Mouse (Mus musculus): ENCODE measurements at regions not wholly inside any gene's neighbourhood (a gene's known extent, or its start where the extent isn't known, plus 50 kb on each side); places are given as distances from the start of the nearest gene placed in this dataset.

GRCm38 (mm10) chr2:79127822-79128221 is 127.4 kb upstream of the Itga4 start:
- Histone ChIP-seq H3K4me3 (ENCODE audit: insufficient read depth, low read length) (no peak overlapping the region), H3K27ac (ENCODE audit: insufficient read depth, low read length) (no peak overlapping the region), H3K4me1 (ENCODE audit: control insufficient read depth, insufficient read depth, low read length) (no peaks in the 10 kb centered on the region)
- TF ChIP-seq CTCF (IDR thresholded peaks at IDR 0.05; ENCODE audit: borderline replicate concordance, insufficient read depth, low read length): no peak
- no peak for TF ChIP-seq POLR2A (IDR thresholded peaks at IDR 0.05; ENCODE audit: low read depth, low read length)

- no peaks in the 10 kb centered on the region for H3K4me1 ChIP-seq (ENCODE audit: control insufficient read depth, insufficient read depth, low read length)
- no peak for TF ChIP-seq POLR2A (IDR thresholded peaks at IDR 0.05; ENCODE audit: low read depth, low read length)
- TF ChIP-seq CTCF (IDR thresholded peaks at IDR 0.05; ENCODE audit: borderline replicate concordance, insufficient read depth, low read length): no peak
- H3K4me3 ChIP-seq (ENCODE audit: insufficient read depth, low read length): no peak overlapping the region
- H3K27ac ChIP-seq (ENCODE audit: insufficient read depth, low read length): no peak overlapping the region
Observed at GRCm38 (mm10) chr2:79130660-79131059, 124.6 kb upstream of the Itga4 start.

GRCm38 (mm10) chr2:79131235-79131634 is 124.0 kb upstream of the Itga4 start:
- TF ChIP-seq POLR2A (IDR thresholded peaks at IDR 0.05; ENCODE audit: low read depth, low read length) (no peak), CTCF (IDR thresholded peaks at IDR 0.05; ENCODE audit: borderline replicate concordance, insufficient read depth, low read length) (no peak)
- no peak overlapping the region for H3K27ac ChIP-seq (ENCODE audit: insufficient read depth, low read length)
- H3K4me1 ChIP-seq (ENCODE audit: control insufficient read depth, insufficient read depth, low read length): no peaks in the 10 kb centered on the region
- no peak overlapping the region for H3K4me3 ChIP-seq (ENCODE audit: insufficient read depth, low read length)

- Histone ChIP-seq H3K4me3 (ENCODE audit: insufficient read depth, low read length) (no peak overlapping the region), H3K27ac (ENCODE audit: insufficient read depth, low read length) (no peak overlapping the region), H3K4me1 (ENCODE audit: control insufficient read depth, insufficient read depth, low read length) (no peaks in the 10 kb centered on the region)
- TF ChIP-seq CTCF (IDR thresholded peaks at IDR 0.05; ENCODE audit: borderline replicate concordance, insufficient read depth, low read length): no peak
- TF ChIP-seq POLR2A (IDR thresholded peaks at IDR 0.05; ENCODE audit: low read depth, low read length): no peak
Observed at GRCm38 (mm10) chr2:79131743-79132517, 123.3 kb upstream of the Itga4 start.

- no peak overlapping the region for H3K4me3 ChIP-seq (ENCODE audit: insufficient read depth, low read length)
- H3K27ac ChIP-seq (ENCODE audit: insufficient read depth, low read length): no peak overlapping the region
- no peak for TF ChIP-seq CTCF (IDR thresholded peaks at IDR 0.05; ENCODE audit: borderline replicate concordance, insufficient read depth, low read length)
- TF ChIP-seq POLR2A (IDR thresholded peaks at IDR 0.05; ENCODE audit: low read depth, low read length): no peak
- no peaks in the 10 kb centered on the region for H3K4me1 ChIP-seq (ENCODE audit: control insufficient read depth, insufficient read depth, low read length)
Observed at GRCm38 (mm10) chr2:79132518-79132845, 122.7 kb upstream of the Itga4 start.

GRCm38 (mm10) chr2:79134281-79134680 is 120.9 kb upstream of the Itga4 start:
- H3K4me1 ChIP-seq (ENCODE audit: control insufficient read depth, insufficient read depth, low read length): no peaks in the 10 kb centered on the region
- no peak for TF ChIP-seq CTCF (IDR thresholded peaks at IDR 0.05; ENCODE audit: borderline replicate concordance, insufficient read depth, low read length)
- TF ChIP-seq POLR2A (IDR thresholded peaks at IDR 0.05; ENCODE audit: low read depth, low read length): no peak
- H3K4me3 ChIP-seq (ENCODE audit: insufficient read depth, low read length): no peak overlapping the region
- no peak overlapping the region for H3K27ac ChIP-seq (ENCODE audit: insufficient read depth, low read length)

GRCm38 (mm10) chr2:79135986-79136385 is 119.2 kb upstream of the Itga4 start:
- H3K4me3 ChIP-seq (ENCODE audit: insufficient read depth, low read length): no peak overlapping the region
- no peak for TF ChIP-seq CTCF (IDR thresholded peaks at IDR 0.05; ENCODE audit: borderline replicate concordance, insufficient read depth, low read length)
- TF ChIP-seq POLR2A (IDR thresholded peaks at IDR 0.05; ENCODE audit: low read depth, low read length): no peak
- H3K27ac ChIP-seq (ENCODE audit: insufficient read depth, low read length): no peak overlapping the region
- no peaks in the 10 kb centered on the region for H3K4me1 ChIP-seq (ENCODE audit: control insufficient read depth, insufficient read depth, low read length)

GRCm38 (mm10) chr2:79136619-79137458 is 118.4 kb upstream of the Itga4 start:
- H3K4me1 ChIP-seq (ENCODE audit: control insufficient read depth, insufficient read depth, low read length): no peaks in the 10 kb centered on the region
- TF ChIP-seq POLR2A (IDR thresholded peaks at IDR 0.05; ENCODE audit: low read depth, low read length) (no peak), CTCF (IDR thresholded peaks at IDR 0.05; ENCODE audit: borderline replicate concordance, insufficient read depth, low read length) (no peak)
- no peak overlapping the region for H3K4me3 ChIP-seq (ENCODE audit: insufficient read depth, low read length)
- H3K27ac ChIP-seq (ENCODE audit: insufficient read depth, low read length): no peak overlapping the region

- Histone ChIP-seq H3K27ac (ENCODE audit: insufficient read depth, low read length) (no peak overlapping the region), H3K4me3 (ENCODE audit: insufficient read depth, low read length) (no peak overlapping the region), H3K4me1 (ENCODE audit: control insufficient read depth, insufficient read depth, low read length) (no peaks in the 10 kb centered on the region)
- TF ChIP-seq POLR2A (IDR thresholded peaks at IDR 0.05; ENCODE audit: low read depth, low read length): no peak
- no peak for TF ChIP-seq CTCF (IDR thresholded peaks at IDR 0.05; ENCODE audit: borderline replicate concordance, insufficient read depth, low read length)
Observed at GRCm38 (mm10) chr2:79137694-79138171, 117.5 kb upstream of the Itga4 start.

Measured in embryonic fibroblast, embryonic 13.5 days (primary cell).